Mouse (Mus musculus) hindbrain, embryonic 11.5 days (tissue): ENCODE data around the gene Rfx8. TPM values are rescaled to one million over a fixed set of nuclear protein-coding genes. Genes with fewer than 3 reads are reported as not detected.

Experiments
- ATAC-seq: fragments of 200-750 bp; cut with Nextera tagmentation; 2 replicates; pipeline ENCODE4 v1.8.0; 2017; ENCODE audit warnings: mild to moderate bottlenecking, moderate TSS enrichment, moderate library complexity; ENCODE audit not compliant: low FRiP score
- DNase-seq: peaks from one replicate; pipeline ENCODE4 v3.0.0-alpha.2; 2015; ENCODE audit warnings: low spot score
- H3K27ac ChIP-seq: fragments of 300-500 bp; sonication (generic); 2 replicates; pipeline ENCODE4 v1.5.1; 2014; ENCODE audit warnings: mild to moderate bottlenecking, low read depth, low read length
- H3K27me3 ChIP-seq: fragments of 300-500 bp; sonication (generic); 2 replicates; pipeline ENCODE4 v1.6.1; 2014; ENCODE audit warnings: mild to moderate bottlenecking, low read length, moderate library complexity, mixed read lengths; ENCODE audit not compliant: control insufficient read depth, insufficient read depth
- H3K36me3 ChIP-seq: fragments of 300-500 bp; sonication (generic); 2 replicates; pipeline ENCODE4 v1.6.1; 2014; ENCODE audit warnings: mild to moderate bottlenecking, low read length, moderate library complexity, mixed read lengths; ENCODE audit not compliant: control insufficient read depth, insufficient read depth
- H3K4me1 ChIP-seq: fragments of 300-500 bp; sonication (generic); replicated peaks from 2 replicates; pipeline ENCODE4 v1.6.1; 2014; ENCODE audit warnings: low read length, mixed read lengths; ENCODE audit not compliant: control insufficient read depth, insufficient read depth
- H3K4me2 ChIP-seq: fragments of 300-500 bp; sonication (generic); replicated peaks from 2 replicates; pipeline ENCODE4 v1.6.1; 2014; ENCODE audit warnings: mild to moderate bottlenecking, low read depth, low read length
- H3K4me3 ChIP-seq: fragments of 300-500 bp; sonication (generic); 2 replicates; pipeline ENCODE4 v1.5.1; 2014; ENCODE audit warnings: low read depth, low read length
- H3K9ac ChIP-seq: fragments of 300-500 bp; sonication (generic); 2 replicates; pipeline ENCODE4 v1.6.1; 2014; ENCODE audit warnings: low read depth, low read length
- H3K9me3 ChIP-seq: fragments of 300-500 bp; sonication (generic); 2 replicates; pipeline ENCODE4 v1.6.1; 2016; ENCODE audit warnings: low read length; ENCODE audit not compliant: control insufficient read depth
- WGBS: fragments of 180-500 bp; shearing (Covaris S2); extraction: QIAGEN DNeasy Blood & Tissue Kit; methylation state at CpG from one replicate; pipeline ENCODE4 v1.1.7; 2014; 5-methylcytosine and 5-hydroxymethylcytosine counted together
- polyA plus RNA-seq: library from polyadenylated mRNA; unstranded; fragments of >200 nt; fragmentation: Nextera tagmentation; extraction: Ambion mirVana; gene quantifications from 2 replicates; pipeline ENCODE4 v1.2.1, GENCODE M21; 2014

Rfx8 gene
- polyA plus RNA-seq, 1 experiment from 2014 or later, result 0.42 TPM

DNA sequence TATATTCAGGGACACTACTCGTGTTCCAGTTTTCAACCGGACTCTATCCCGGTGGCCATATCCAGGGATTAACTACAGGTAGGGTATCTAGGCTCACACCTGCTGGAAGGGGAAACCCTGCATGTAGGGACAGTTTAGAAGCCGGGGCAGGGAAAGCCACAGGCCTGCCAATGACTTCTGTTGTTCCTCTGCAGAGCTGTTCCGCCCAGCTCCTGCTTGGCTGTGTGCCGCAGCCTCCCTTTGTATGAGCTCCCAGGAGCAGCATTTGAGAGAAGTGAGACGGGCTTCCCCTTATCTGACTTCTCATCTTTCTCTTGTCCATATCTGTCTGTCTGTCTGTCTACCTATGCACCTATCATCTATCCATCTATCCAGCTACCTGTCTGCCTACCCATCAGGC, 8.5 kb downstream of the Rfx8 start:
- ATAC-seq (no peak), DNase-seq (no peak)
- Histone ChIP-seq H3K4me1 (no peaks in the 10 kb centered on the region), H3K4me2 (no peak overlapping the region), H3K9me3 (no peaks in the 10 kb centered on the region), H3K9ac (no peak overlapping the region), H3K27ac (no peak overlapping the region), H3K4me3 (no peak overlapping the region), H3K36me3 (no peaks in the 10 kb centered on the region), H3K27me3 (no peaks in the 10 kb centered on the region)
- 89% methylated on average over 7 of the region's 7 CpGs for WGBS

DNA sequence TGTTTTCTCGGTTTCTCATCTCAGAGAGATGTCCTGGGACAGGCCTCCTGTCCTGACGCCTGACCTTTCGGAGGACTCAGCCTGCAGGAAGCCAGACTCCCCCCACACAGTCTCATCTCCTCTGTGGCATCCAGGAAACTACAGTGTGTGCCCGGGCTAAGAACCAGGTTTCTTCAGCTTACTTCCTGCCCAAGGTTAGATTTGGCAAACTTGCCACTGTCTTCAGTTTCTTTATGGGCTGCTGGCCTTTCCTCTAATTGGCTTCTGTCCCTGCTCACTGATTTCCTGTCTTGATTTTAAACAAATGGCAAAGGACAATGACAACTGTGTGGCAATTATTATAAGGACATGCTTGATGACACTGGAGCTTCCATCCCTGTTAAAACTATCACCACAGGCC, 10.2 kb downstream of the Rfx8 start:
- H3K27ac ChIP-seq, result no peak overlapping the region
- no peak overlapping the region for H3K9ac ChIP-seq
- no peak for ATAC-seq
- no peaks in the 10 kb centered on the region for H3K36me3 ChIP-seq
- no peaks in the 10 kb centered on the region for H3K9me3 ChIP-seq
- H3K27me3 ChIP-seq, result no peaks in the 10 kb centered on the region
- no peak overlapping the region for H3K4me3 ChIP-seq
- no peaks in the 10 kb centered on the region for H3K4me1 ChIP-seq
- 71% methylated on average over 4 of the region's 4 CpGs for WGBS
- no peak overlapping the region for H3K4me2 ChIP-seq
- no peak for DNase-seq

DNA sequence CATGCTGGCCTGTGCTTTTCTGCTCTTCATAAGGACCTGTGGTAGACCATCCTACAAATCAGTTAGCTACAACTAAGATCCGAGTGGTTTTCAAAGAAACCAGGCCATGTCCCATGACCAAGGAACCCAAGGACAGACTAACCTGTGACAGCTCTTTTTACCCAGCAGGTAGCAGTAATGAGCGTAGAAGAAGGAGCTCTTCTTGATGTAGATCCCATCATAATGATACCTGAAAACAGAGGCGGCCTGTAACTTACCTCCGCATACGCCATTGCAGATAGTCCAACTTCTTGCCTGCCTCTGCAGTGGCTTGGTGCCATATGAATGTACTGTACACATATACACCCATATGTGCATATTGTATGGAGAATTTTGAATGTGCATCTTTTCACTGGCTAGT, 10.8 kb downstream of the Rfx8 start:
- H3K27me3 ChIP-seq, result no peaks in the 10 kb centered on the region
- H3K9ac ChIP-seq, result no peak overlapping the region
- no peaks in the 10 kb centered on the region for H3K36me3 ChIP-seq
- no peak overlapping the region for H3K4me3 ChIP-seq
- no peak overlapping the region for H3K4me2 ChIP-seq
- ATAC-seq (no peak), DNase-seq (no peak)
- no peaks in the 10 kb centered on the region for H3K9me3 ChIP-seq
- H3K4me1 ChIP-seq, result no peaks in the 10 kb centered on the region
- WGBS, result 93% methylated on average over 5 of the region's 5 CpGs
- no peak overlapping the region for H3K27ac ChIP-seq

DNA sequence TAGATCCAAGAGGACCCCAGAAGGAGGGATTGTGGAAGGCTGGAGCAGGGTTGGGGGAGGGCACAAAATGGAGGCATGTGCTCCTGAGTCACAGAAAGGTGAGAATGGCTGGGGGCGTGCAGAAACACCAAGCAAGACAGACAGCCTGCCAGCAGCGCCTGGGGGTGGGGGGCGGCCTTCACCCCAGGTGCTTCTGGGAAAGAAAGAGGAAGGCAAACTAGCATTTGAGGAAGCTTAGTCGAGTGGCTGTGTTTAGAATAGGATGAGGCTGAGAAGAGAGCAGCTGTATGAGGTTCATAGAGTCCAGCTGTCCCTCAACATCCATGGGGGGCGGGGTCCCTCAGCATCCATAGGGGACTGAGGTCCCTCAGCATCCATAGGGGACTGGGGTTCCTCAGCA, 12.0 kb downstream of the Rfx8 start:
- Histone ChIP-seq H3K36me3 (no peaks in the 10 kb centered on the region), H3K4me2 (no peak overlapping the region), H3K27ac (no peak overlapping the region), H3K4me1 (no peaks in the 10 kb centered on the region), H3K9ac (no peak overlapping the region), H3K4me3 (no peak overlapping the region), H3K9me3 (no peaks in the 10 kb centered on the region), H3K27me3 (no peaks in the 10 kb centered on the region)
- ATAC-seq (no peak), DNase-seq (no peak)
- 86% methylated on average over 5 of the region's 5 CpGs for WGBS

DNA sequence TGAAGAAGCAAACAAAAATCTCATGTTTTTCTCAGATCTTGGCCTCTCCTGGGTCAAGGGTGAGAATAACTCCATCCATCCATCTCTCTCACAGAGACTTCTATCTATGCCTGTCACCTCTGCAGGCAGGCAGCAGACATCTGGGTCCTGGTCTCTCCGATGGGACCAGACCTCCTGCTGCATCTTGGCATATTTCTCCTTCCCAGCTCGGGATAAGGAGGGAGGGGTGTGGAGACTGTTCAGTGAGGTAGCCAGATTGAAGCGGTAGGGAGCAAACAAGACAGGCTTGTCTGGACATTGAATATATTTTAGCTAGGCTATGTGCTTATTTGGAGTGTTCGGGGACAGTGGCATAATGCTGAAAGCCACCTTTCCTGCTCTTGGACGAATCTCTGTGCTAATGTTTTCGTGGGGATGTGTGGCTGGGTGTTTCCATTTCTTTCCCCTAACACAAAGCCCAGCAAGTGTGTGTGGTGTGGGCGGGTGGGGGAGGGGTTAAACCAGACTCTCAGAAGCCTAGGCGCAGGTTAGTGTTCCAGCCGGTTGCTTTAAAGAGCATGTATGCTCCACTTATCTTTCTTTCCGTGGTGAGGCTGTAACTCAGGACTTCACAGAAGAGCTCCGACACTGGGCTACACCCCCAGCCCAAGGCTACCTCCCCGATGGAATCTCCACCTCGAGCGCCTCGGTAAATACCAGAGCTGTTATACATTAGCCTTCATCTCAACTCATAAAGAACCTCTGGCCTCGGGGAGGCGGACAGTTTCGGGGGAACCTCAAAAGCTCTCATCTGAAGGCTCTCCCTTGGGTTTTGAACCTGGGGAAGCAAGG, 18.4 kb downstream of the Rfx8 start:
- Histone ChIP-seq H3K9me3 (no peaks in the 10 kb centered on the region), H3K27me3 (no peaks in the 10 kb centered on the region), H3K4me1 (peaks cover 9% of the 10 kb centered on the region; the same call in 1 of the 2 replicates), H3K4me3 (no peak overlapping the region), H3K27ac (no peak overlapping the region), H3K4me2 (no peak overlapping the region), H3K9ac (no peak overlapping the region), H3K36me3 (no peaks in the 10 kb centered on the region)
- ATAC-seq, result no peak
- peak; percentile 43 for DNase-seq
- WGBS, result 17% methylated on average over 18 of the region's 18 CpGs

DNA sequence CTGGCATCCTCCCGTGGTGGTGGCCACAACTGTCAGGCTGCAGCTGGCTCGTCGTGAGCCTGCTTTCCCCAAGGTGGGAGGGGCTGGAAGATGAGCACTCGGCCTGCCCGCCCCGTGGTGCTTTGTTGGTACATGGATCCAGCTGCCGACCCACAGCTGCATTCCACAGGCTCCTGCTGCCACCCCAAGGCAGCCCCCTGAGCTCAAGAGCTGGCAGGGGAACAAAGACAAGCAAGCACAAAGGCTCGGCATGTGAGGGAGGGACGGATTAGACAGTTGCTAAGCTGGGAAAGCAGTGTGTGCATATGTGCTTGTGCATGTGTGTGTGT, 19.6 kb downstream of the Rfx8 start:
- Histone ChIP-seq H3K27me3 (no peaks in the 10 kb centered on the region), H3K9ac (peak overlapping the region; percentile 31; the same call in 1 of the 2 replicates)
- ATAC-seq, result peak; percentile 71

DNA sequence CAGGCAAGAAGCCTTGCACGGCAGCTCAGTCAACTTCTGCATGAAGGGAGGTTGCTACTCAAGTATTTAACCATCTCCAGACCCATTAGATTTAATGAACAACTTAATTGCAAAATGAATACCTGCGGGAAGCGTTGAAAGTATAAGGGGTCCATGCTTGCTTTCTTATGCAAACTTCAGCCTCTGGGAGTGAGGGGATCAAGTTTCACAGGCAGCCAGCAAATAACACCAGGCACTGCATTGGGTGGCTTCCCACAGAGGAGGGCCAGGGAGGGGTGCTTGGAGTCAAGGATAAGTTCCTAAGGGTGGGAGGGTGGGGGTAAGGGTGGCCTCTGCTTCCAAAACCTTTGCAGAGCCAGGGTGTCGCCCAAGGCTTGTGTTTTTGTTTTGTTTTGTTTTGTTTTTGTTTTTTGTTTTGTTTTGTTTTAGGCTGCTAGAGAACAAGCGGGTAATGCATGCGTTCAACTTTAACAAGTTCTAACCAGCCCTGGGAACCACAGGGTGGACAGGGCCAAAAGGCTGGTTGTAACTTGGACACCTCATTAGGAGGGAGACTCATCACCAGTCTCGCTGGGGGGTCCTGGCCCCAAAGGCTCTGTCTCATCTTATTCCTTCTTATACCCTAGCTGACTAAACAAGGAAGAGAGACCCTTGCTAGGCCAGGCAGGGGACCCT, 20.1 kb downstream of the Rfx8 start:
- H3K4me3 ChIP-seq, result no peak overlapping the region
- ATAC-seq (peak; percentile 63; the same call in 1 of the 2 replicates), DNase-seq (no peak)
- no peaks in the 10 kb centered on the region for H3K9me3 ChIP-seq
- no peaks in the 10 kb centered on the region for H3K36me3 ChIP-seq
- H3K27ac ChIP-seq, result peak overlapping the region; percentile 51; the same call in 1 of the 2 replicates
- H3K9ac ChIP-seq, result peak overlapping the region; percentile 31; the same call in 1 of the 2 replicates
- 9% methylated on average over 7 of the region's 7 CpGs for WGBS
- H3K27me3 ChIP-seq, result no peaks in the 10 kb centered on the region
- H3K4me1 ChIP-seq, result peaks cover 9% of the 10 kb centered on the region; the same call in 1 of the 2 replicates
- no peak overlapping the region for H3K4me2 ChIP-seq

More for the DNA sequence above, 19.6 kb downstream of the Rfx8 start:
- Histone ChIP-seq H3K4me1 (peaks cover 9% of the 10 kb centered on the region; the same call in 1 of the 2 replicates), H3K4me2 (no peak overlapping the region), H3K9me3 (no peaks in the 10 kb centered on the region), H3K27ac (peak overlapping the region; percentile 51; the same call in 1 of the 2 replicates), H3K4me3 (no peak overlapping the region), H3K36me3 (no peaks in the 10 kb centered on the region)
- 1% methylated on average over 9 of the region's 9 CpGs for WGBS
- peak; percentile 69 for DNase-seq

DNA sequence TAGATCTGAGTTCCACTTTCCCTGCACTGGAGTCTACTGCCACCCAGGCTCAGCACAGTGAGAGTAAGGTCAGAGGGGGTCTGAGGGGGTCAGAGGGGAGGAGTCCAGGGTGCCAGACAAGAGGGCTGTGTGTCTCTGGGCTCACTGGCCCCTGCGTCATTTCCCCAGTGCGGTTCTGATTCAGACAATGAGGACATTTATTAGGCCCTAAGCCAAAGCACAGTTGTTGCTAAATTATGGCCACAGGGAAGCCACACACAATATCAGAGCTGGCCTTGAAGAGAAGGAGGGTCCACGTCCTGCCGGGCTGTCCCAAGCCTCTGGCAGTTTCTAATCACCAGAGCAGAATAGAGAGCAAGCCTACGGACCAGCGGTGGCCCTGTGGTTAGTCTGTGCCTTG, 22.3 kb downstream of the Rfx8 start:
- Histone ChIP-seq H3K36me3 (no peaks in the 10 kb centered on the region), H3K4me1 (peaks cover 9% of the 10 kb centered on the region; the same call in 1 of the 2 replicates), H3K9ac (no peak overlapping the region), H3K9me3 (no peaks in the 10 kb centered on the region), H3K27me3 (no peaks in the 10 kb centered on the region), H3K4me2 (no peak overlapping the region), H3K27ac (no peak overlapping the region), H3K4me3 (no peak overlapping the region)
- ATAC-seq, result no peak
- WGBS, result 33% methylated on average over 6 of the region's 6 CpGs
- DNase-seq, result no peak
